Mouse (Mus musculus): ENCODE data around the gene Fbxw4.
"Not testable (repeated sequence)": the region's sequence is repeated elsewhere in the genome, so short reads cannot be mapped to it uniquely, and the experiment has no call there.

The Fbxw4 gene

DNA sequence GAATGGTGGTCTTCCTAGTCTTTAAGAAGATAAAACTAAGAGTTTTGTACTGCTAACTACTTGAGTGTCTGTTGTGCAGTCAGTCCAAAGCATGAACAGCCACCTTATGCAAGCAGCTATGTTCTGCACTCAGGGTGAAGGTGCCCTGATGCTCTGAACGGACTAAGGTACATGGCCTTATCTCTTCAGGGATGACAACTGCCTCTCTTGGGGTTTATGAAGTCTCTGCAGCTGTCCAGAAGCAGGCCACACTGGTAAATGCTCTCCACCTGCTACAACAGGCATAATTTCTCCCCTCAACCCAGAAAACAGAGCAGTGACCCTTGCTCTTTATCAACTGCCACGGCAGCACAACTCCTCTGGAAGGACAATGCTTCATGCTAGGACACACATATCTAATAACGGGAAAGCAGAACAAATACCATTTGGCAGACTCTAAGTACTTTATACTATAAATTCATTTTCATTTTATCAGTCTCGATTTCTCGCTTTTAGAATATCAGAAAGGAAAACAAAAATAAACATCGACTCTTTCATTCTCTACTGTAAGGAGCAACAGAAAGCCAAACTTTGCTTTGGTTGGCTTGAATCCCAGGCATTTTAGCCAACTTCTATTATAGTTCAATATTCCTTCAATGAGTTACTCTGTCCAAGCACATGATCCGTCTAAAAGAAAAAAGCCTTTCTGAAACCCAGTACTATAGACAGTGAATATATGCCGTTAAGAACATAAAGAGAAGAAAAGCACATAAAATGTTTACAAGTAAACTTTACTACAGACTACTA is 3.1 kb downstream of the Fbxw4 start:
- DNase-seq (ENCODE audit: low spot score in 2 of 2) = no peak

DNA sequence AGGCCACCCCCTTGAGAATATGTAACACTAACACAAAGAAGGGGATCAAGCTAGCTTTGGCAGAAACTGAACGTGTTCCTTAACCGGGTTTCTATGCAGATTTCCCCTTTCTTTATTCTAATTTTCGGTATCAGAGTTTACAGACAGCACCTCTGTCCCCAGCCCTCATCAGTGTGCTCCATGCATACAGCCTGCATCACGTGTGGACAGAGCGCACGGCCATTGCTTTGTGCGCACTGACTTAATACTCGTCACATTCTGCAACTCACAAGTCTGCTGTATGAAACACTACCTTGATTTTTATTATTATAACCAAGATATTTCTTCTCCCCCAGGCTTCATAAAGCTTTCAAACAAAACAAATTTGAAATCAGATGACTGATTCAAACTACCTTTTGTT is 4.2 kb downstream of the Fbxw4 start:
- no peak for DNase-seq (ENCODE audit: low spot score in 2 of 2)

DNA sequence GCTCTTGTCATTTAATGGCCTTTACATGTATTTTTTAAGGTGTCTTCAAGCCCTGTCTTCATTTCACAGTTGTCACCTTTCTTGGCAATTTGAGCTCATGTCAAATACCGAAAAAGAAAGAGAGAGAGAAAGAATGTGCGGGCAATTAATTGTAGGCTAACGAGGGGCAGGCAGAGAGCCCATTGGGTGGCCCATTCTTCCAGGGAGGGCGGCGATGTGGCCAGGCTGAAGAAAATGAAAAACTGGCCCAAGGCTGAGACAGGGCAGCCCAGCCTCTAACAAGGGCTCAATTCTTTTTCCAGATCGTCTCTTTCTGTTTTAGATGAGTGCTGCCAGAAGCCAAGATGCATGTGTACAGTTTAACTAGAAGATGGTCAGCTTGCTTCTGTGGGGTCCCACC is 6.1 kb downstream of the Fbxw4 start:
- no peak for DNase-seq (ENCODE audit: low spot score in 2 of 2)

DNA sequence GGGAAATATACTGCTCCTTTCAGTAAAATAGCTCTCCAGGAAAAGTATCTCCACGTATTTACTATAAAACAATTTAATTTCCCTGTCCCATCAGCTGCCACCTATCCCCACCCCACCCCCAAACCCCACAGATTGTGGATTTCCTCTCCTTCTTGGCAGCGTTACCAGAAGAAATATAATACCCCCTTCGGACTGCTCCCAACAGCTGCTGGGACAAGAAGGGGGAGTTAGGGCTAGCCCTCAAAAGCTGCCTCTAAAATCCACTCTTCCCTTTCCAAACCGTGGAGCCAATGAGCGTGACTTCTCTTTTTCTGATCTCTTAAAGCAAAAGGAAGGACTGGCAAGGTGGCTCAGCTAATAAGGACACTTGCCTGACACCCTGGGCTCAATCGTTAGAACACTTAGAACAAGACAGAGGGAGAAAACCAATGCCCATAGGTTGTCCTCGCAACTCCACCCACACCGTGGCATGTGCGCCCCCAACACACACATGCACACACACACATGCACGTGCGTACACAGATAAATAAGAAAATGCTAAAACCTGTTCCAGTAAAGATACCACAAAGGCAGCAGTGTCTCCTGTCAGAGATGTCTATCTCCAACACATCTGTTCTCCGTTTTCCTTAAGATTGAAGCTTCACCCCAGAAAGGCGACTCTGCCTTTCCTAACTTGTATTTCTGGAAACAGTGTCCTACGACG is 7.7 kb downstream of the Fbxw4 start:
- no peak for DNase-seq (ENCODE audit: low spot score in 2 of 2)

DNA sequence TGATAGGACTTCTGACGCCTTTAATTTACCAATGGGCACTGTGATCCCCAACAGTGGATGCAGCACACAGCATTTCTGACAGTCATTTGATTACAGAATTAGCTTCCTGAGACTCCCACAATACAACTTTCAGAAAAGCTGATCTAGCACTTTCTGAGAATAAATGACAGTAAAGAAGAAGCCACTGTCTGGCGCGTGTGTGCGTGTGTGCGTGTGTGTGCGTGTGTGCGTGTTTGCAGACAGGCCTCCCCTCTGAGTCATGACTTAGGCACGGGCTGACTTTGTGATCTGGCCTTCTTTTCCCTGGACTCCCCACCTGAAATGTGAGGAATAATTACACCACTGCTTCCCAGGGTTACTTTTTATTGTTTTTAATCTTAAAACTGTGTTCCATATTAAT is 8.6 kb downstream of the Fbxw4 start:
- no peak for DNase-seq (ENCODE audit: low spot score in 2 of 2)

DNA sequence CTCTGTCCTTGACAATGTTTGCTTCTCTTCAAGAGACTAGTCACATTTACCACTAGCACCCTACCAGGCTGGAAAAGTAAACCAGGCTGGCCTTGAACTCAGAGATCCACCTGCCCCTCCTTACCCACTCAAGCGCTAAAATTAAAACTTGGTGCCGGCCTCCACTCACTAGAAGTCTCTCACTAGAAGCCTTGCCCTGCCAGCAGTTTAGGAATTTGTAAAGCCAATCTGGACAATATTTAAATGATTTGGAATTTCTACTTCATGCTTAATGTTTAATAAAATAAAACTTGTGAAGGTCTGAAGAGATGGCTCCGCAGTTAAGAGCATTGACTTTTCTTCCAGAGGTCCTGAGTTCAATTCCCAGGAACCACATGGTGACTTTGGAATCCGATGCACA is 10.3 kb downstream of the Fbxw4 start:
- no peak for DNase-seq (ENCODE audit: low spot score in 2 of 2)

DNA sequence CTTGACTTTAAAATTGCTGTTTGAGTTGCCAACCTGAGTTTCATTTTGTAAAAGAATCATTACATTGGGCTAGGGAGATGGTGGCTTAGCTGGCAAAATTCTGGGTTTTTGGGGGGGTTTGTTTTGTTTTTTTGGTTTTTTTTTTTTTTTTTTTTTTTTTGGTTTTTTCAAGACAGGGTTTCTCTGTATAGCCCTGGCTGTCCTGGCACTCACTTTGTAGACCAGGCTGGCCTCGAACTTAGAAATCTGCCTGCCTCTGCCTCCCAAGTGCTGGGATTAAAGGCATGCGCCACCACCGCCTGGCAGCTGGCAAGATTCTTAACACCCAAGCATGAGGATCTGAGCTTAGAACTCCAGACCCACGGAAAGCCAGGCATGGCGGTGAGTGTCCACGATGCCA is 11.6 kb downstream of the Fbxw4 start:
- not testable (repeated sequence) for DNase-seq (ENCODE audit: low spot score in 2 of 2)

DNA sequence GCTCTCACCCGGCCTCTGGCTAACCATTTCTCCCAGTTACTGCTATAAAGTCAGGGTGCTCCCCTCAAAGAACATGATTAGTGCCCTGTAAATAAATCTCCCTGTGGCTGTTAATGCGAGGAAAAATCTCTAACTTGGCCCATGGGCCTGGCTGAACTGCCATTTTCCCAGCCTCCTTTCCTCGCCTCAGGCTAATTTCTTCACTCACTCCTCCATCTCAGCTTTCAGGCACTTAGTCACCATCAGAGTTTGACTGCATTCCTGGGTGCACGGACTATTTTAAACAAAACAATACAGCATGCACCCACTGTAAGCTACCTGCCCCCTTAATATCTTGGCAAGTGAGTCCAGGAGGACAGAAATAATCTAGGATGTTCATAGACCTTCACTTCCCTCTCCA is 13.2 kb downstream of the Fbxw4 start:
- DNase-seq (ENCODE audit: low spot score in 2 of 2) = no peak

DNA sequence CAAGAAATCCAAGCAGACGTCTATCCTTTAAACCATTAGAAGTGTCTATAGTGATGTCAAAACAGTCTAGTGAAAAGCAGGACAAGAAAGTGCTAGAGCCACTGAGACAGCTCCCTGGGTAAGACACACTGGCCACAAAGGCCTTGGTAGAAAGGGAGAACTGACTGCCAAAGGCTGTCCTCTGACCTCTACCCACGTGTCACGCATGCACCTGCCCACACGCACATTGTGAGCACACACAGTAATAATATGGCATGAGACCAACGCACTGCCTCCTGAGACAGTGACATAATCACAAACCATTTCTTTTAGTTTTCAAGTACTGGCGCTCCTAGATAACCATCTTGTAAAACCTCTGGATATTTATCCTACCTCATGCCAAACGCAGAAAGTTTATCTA is 19.4 kb downstream of the Fbxw4 start:
- DNase-seq (ENCODE audit: low spot score in 2 of 2) = no peak

DNA sequence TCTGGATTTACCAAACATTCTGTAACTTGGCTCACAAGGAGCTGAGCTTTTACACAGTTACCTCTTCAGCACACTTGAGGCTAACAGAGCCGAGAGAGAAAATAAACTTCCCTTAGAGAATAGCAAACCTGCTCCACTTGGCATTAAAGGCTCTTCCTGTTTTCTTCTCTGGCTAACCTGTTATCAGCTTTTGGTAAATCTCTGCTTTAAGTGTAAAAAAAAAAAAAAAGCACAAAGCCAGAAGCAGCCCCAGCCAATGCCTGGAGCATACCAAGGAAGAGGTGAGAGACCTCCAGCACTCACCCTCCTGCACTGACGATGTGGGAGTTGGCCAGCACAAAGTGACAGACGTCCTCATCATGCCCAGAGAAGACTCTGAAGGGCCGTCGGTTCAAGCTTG is 24.2 kb downstream of the Fbxw4 start:
- DNase-seq (ENCODE audit: low spot score in 2 of 2) = no peak

DNA sequence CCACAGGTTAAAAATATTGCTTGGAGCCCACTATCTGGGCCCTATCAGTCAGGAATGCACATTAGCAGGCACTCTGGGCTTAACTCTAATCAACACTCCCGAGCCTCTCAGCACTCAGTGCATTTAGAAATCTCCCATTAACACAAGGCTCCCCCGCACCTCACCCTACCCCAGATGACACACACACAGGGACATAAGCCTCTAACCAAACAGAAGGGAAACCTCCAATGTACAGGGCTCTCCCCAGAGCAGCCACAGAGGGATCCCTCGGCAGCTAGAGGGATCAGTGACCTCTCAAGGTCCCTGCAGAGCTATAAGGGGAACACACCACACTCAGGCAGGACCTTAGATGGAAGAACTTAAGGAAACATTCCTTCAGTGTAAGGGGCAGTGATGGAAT is 28.5 kb downstream of the Fbxw4 start:
- DNase-seq (ENCODE audit: low spot score in 2 of 2) = no peak

DNA sequence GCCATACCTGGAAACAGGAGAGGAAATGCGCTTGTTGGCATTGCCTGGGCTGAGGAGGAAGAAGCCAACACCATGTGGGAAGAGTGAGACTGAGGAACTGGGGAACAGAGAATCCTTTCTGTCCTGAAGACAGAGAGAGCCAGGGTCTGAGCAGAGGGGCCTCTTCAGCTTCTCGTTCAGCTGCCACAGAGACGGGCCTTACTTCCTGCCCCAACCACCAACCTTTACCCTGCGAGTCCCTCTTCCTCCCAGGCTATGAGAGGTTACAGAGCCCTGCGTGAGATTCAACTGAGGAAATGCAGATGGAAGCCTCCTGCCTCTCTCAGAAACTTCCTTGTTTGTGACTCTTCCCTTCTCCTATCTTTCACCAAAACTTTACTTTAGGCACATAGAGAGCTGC is 29.2 kb downstream of the Fbxw4 start:
- DNase-seq (ENCODE audit: low spot score in 2 of 2) = no peak

DNA sequence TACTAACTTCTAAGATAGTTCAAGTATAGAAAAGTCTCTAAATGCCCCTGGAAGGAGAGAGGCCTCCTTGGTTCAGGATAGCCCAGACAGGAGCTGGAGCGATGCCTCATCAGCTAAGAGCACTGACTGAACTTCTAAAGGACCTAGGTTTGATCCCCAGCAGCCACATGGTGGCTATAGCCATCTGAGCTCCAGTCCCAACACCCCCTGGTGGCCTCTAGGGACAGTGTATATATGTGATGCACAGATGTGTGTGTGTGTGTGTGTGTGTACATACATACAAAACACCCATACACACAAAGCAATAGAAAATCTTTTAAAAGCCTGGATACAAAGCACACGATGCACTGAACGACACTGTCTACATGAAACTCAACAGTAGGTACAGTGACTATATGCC is 30.9 kb downstream of the Fbxw4 start:
- DNase-seq (ENCODE audit: low spot score in 2 of 2) = no peak

DNA sequence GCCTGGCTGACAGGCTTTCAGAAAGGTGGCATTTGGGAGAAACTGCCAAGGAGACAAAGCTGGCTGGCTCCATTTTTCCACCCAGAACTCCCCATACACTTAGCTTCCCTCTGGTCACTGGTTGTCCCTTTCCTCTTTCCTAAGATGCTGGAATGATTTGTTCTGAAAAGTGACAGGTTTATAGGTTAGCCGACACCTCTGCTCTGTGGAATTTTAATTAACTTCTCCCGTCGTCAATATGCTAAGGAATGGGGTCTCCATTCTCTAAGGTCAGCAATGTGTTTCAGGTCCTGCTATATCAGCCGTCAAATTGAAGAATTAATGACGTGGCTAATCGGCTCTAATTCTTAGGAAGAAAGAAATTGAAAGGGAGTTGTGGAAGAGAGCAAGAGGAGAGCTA is 31.5 kb downstream of the Fbxw4 start:
- DNase-seq (ENCODE audit: low spot score in 2 of 2) = no peak

DNA sequence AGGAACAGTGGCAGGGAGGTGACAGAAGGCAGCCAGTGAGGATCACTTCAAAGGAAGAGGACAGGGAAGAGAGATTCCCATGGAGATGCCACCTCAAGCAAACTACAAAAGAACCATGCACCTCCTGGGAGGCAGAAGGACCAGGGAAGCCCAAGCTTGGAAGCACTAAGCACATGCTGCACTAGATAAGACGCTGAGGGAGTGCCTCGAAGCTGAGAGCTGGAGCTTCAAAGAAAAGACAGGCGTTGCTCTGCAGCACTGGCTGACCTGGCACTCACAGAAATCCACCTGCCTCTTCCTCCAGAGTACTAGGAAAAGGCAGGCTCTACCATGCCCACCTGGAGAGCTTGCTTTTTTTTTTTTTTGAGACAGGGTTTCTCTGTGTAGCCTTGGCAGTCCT is 33.1 kb downstream of the Fbxw4 start:
- DNase-seq (ENCODE audit: low spot score in 2 of 2) = no peak

DNA sequence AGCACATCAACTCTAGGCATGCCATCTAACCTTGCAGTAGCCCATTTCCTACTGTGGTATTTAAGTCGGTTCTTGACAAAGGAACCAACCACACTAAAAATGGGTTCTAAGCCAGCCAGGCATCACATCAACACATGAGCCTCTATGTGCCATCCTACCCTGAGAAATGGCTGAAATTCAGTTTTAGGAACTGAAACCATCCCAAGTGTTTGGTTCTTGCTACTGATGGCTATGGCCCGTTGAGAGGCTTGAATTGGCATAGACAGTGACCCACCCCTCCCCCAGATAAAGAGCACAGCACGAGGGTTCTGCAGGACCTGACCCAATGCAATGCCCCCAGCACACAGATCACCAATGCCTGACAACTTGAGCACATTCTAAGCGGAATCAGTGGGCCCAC is 36.4 kb downstream of the Fbxw4 start:
- DNase-seq (ENCODE audit: low spot score in 2 of 2) = no peak

DNA sequence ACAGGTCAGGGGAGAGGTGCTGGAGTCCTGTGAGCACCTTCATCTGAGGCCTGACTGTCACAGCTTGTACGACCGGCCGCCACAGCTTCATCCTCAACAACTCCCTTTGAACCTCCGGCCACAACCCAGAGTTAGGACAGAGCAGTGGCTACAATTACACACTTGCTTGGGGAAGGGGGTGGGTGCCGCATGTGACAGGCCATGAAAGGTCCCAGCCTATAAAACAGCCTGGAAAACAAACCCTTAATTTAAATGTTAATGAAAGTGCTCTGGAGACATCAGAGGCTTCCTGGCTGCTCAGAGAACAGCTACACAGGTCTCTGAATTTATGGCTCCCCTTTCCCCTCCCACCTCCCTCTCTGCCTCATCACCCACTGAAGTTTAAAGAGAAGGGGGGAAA is 38.0 kb downstream of the Fbxw4 start:
- no peak for DNase-seq (ENCODE audit: low spot score in 2 of 2)

DNA sequence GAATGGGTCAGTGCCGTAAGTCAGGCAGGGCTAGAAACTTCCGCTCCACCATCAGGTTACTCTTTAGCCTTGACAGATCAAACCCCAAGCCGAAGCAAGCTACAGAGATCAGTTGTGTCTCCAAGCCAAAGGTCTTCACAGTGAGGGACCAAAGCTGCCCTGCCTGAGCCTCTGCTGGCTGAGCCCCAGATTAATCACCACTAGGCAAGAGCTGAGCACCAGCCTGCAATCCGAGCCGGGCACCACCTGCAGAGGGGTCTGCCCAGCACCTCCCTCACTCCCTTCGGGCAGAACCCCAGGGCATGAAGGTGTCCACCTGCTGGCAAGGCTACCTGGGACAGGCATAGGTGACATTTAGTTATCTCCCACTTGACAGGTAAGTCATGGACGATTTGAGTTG is 39.1 kb downstream of the Fbxw4 start:
- DNase-seq (ENCODE audit: low spot score in 2 of 2) = no peak

DNA sequence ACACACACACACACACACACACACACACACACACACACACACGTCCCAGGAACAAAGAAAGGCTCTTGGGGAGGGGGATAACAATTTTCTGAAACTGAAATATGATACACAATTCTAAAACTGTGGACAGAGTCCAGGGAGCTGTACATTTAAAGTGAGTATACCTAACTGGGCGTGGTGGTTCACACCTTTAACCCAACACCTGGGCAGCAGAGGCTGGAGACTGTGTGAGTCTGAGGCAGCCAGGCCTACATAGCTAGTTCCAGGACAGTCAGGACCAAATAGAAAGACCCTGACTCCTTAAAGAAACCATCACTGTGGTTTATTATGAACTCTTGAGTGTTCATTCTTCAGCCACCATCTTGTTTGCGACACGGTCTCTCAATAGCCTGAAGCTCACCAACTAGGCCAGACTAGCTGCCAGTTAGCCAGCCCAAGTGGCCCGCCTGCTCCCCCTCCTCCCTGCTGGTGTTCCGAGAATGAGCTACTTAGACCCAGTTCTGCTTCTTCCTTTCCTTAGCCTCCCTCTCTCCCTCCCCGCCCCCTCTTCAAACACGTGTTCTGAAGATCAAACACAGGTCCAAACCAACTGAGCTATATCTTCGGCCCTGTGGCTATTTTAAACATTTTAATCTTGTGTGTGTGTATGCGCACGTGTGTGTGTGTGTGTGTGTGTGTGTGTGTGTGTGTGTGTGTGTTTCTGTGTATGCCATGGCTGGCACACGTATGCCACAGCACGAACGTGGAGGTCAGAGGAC is 40.2 kb downstream of the Fbxw4 start:
- DNase-seq (ENCODE audit: low spot score in 2 of 2) = no peak

DNA sequence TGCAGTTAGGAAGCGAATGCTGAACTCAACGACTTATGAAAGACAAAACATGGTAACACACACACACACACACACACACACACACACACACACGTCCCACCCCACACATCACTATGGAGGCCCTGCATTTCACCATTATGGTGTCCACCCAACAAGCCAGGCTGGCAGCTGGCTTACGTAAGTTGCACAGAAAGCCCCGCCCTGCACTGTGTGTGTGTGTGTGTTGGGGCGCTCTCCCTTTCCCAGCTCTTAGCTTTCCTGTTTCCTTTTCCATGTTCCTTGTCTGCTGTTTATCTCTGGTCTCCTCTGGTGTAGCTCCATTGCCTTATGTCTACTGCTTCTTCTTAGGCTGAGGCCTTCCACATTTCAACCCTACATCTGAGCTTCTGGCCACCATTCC is 41.9 kb downstream of the Fbxw4 start:
- no peak for DNase-seq (ENCODE audit: low spot score in 2 of 2)

DNA sequence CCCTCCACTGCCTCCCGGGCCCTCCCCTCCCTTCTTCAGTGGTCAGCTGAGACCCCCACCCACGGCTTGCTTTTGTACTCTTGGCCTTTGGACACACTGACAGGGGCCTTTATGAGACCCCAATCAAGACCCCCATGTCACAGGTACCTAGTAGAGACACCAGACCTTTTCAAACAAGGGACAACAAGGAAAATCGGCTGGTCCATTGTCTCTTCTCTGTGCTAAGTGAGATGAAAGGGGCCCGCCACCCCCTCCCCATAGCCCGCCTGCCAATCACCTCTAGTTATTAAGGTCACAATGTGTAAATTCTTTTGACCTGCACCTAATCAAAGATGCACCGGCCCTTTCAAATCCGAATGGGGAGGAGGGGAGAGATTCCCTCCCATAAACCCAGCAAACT is 43.4 kb downstream of the Fbxw4 start:
- no peak for DNase-seq (ENCODE audit: low spot score in 2 of 2)

DNA sequence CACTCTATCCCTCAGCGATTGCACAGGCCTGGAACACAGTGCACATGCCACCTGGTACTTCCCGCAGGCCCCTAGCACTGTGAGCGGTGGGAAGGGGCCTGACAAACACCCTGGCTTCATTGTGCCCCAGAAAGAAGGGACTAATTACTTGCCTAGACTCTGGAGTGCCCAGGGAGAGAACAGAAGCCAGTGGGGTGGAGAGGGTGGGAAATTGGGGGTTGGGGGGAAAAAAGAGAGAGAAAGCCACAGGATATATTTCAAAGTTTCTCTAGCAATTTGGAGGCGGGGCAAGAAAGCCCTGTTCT is 43.9 kb downstream of the Fbxw4 start:
- no peak for DNase-seq (ENCODE audit: low spot score in 2 of 2)
